Mouse (Mus musculus): ENCODE data around the gene Fam110a.

DNA sequence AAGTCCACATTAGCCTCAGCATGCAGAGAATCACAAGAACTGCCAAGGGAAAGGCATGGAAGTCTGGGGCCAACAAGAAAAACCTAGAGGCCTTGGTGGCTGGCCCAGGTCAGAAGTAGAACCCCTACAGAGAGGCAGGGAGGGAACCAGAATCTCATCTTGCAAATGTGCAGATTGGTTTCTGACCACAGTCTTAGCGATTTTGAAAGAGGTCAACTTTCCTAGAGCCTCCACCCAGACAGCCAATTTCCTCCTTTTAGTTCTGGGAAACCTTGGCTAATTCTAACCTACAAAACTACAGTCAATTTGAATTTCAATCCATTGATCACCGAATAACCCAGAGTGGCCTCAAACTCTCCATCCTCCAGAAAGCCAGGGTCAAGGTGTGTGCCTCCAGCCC, 32.7 kb upstream of the Fam110a start:
- TF ChIP-seq CTCF (IDR thresholded peaks at IDR 0.05; ENCODE audit: control insufficient read depth, insufficient read depth, insufficient read length) = no peak
- TF ChIP-seq USF1 (IDR thresholded peaks at IDR 0.05; ENCODE audit: low read depth) = no peak

All from C2C12 (cell line).